Mouse (Mus musculus): Measurements from ENCODE around the gene Trpc1.

DNA sequence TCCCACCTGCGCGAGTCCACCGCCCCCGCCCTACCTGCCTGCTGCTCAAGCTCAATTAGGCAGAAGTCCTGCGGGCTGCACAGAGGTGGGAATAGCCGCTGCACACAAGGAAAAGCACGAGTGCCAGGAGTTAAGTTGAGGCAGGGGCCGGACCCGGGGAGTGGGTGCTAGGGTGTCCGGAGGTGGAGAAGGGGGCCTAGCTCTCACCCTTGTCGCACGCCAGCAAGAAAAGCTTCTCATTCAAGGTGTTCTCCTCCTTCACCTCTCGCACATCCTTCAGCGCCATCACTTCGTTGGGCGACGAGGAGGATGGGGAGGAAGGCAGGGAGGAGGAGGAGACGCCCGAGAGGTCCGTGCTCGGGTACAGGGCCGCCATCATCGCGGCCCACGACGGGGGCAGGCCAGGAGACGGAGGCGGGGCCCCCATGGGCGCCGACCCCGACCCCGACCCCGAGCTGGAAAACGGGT, 680 bp downstream of the Trpc1 start:
- no peak for TF ChIP-seq GATA1 (IDR thresholded peaks at IDR 0.05; ENCODE audit: low read depth, low read length)
- TF ChIP-seq ZMIZ1 (IDR thresholded peaks at IDR 0.05; ENCODE audit: low read depth, low read length) = no peak
- no peak for TF ChIP-seq CTCF (IDR thresholded peaks at IDR 0.05 in 2 of 3, conservative IDR thresholded peaks at IDR 0.05 in 1 of 3; ENCODE audit: control insufficient read depth in 1 of 3, insufficient read depth in 1 of 3, low read depth in 2 of 3, low read length in 3 of 3, poor library complexity in 1 of 3, severe bottlenecking in 1 of 3)

Data from MEL (cell line).